Mouse (Mus musculus): ENCODE results near the gene Grik4.

Grik4 gene

GRCm38 (mm10) chr9:42672982-42673381 is 271.3 kb downstream of the Grik4 start:
- DNase-seq (ENCODE audit: low spot score in 2 of 2): no peak

GRCm38 (mm10) chr9:42670619-42671018 is 273.7 kb downstream of the Grik4 start:
- no peak for DNase-seq (ENCODE audit: low spot score in 2 of 2)

DNA sequence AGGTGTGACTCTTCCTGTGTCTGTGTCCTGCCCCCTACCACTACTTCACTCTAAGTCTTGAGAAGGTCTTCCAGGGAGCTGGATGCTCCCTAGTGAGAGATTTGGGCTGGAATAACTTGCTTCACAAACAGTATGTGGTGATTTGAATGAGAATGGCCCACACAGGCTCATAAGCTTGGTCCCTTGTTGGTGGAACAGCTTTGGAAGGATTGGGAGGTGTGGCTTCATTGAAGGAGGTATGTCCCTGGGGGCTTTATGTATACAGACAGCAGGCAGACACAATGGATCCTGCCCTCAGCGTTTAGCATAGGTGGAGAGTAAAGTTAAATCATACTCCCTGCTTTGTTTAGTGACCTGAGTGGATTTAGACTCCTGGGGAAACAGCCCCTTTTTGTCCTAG is 282.8 kb downstream of the Grik4 start:
- no peak for DNase-seq (ENCODE audit: low spot score in 2 of 2)

DNA sequence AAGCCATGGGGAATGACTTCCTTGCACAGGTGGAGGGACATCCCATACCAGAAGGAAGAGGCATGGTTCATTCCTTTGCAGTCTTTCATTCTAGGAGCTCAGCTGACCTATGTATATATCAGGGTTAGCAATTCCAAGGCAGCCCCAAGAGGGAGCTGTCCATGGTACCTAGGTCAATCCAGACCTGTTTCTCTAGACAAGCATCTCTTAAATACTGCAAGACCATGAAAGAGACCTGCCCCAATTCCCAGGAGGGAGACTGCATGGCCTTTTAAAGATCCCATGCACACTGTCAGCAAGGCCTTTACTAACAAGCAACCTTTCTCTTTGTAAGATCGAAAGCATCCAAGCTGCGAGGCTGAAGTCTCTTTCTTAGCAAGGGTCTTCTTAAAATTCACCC is 291.5 kb downstream of the Grik4 start:
- DNase-seq (ENCODE audit: low spot score in 2 of 2): peak in 1 of 2 experiments; percentile 16

GRCm38 (mm10) chr9:42652309-42652708 is 292.0 kb downstream of the Grik4 start:
- no peak for DNase-seq (ENCODE audit: low spot score in 2 of 2)

DNA sequence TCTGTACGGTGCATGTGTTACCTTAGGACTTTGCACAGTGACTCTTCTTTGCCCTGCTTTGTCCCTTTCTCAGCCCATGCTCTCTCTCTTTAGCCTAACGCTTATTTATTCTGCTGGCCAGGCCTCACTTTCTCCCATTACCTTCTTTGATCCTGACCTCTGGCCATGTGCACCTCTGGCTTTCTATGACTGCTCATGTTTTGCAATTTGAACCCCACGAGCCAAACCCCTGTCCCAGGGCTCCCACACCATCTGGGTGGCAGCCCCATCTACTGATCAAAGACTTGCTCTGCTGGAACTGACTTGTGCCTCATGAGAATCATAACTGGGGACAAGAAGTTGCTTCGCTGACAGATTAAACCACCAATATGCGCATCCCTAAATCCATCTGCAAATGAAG is 294.4 kb downstream of the Grik4 start:
- no peak for DNase-seq (ENCODE audit: low spot score in 2 of 2)

- no peak for DNase-seq (ENCODE audit: low spot score in 2 of 2)
Measured at GRCm38 (mm10) chr9:42648051-42648450, 296.2 kb downstream of the Grik4 start.

DNA sequence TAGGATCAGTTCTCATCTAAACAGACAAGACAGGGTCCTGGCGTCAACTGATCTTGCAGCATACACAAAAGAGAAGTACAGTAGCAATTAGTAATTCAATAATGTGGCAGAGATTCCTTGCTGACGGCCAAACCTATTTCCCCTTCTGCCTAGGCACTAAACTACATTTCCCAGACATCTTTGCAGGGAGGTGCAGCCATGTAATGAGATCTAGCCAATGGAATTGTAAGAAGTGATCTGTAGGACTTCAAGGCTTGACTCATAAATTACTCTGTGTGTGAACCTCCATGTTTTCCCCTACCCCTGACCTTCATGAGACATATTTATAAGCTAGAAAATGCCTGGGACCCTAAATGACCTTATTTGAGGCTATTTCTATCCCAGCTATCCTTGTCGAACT is 296.7 kb downstream of the Grik4 start:
- no peak for DNase-seq (ENCODE audit: low spot score in 2 of 2)

DNA sequence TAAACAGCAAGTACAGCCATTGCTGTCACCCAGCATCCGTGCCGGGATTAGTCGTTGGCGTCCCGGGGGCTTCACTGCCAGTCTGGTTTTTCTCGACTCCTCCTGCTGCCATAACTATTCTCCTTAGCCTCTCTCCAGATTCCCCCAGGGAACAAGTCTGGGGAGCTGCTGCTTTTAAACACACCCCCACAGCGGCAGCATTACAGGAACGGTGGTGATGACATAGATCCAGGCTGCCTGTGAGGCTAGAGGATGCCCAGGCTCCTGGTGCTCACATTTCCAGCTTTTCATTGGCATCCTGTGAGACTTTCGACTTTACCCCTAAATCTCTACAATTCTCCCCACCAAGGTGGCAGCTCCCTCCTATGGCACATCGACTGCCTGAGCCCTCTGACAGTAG is 297.5 kb downstream of the Grik4 start:
- no peak for DNase-seq (ENCODE audit: low spot score in 2 of 2)

DNA sequence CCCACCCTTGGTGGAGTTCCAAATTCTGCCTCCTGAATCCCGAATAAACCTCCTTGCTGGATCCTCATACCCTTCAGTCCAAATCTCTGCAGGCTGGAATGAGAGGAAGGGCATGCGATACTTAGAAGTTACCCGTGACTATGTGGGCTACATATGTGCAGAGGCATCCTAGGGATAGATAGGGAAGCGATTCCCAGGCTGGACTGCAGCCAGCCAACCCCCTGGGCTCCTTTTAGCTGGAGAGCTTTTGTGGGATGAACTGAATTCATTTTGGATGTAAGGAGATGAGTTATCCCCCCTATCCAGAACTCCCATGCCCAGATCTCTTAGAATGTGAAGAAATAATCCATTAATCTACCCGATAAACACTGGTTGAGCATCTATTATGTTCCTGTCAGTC is 299.1 kb downstream of the Grik4 start:
- no peak for DNase-seq (ENCODE audit: low spot score in 2 of 2)

DNA sequence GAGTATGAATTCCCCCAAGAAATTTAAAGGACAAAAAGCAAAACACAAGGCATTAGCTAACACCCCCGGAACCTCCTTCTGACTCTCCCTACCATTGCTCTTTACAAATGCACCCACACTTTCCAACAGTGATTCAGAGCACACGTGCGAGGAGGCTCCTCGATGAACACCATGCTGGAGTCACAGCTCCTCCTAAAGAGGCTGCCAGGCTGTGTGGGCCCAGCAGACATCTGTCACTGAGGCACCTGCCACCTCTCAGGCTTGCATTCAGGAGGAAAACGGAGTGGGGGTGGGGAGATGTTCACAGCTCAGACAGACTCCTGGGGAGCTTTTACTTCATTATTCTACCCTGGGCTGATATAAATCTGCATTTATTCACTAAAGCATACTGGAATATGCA is 301.5 kb downstream of the Grik4 start:
- no peak for DNase-seq (ENCODE audit: low spot score in 2 of 2)

DNA sequence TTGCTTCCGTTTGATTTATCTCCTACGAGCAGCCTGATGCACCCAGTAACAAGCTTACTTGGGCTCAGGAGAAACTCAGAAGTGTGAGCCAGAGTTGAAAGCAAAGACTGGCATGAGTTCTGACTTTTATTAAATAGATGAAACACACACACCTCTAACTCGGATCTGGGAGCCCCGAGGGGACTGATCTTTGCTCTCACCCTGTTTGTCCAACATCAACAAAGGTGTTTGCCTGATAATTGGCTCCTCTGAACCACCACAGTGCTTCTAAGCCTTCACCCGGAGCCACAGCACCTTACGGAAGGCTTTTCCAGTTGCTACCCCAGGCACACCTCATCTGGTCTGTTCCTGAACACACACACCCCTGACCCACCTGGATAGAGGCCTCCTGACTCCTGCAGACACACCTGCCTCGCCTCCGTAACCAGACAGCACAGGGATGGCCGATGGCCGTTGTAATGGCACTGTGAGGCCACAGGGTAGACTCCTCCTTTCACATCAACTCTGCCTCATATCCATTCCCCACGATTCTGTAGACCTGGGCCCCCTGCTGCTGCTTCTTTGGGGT is 302.7 kb downstream of the Grik4 start:
- DNase-seq (ENCODE audit: low spot score in 2 of 2): no peak

- DNase-seq (ENCODE audit: low spot score in 2 of 2): no peak
Measured at GRCm38 (mm10) chr9:42636446-42636845, 307.8 kb downstream of the Grik4 start.

DNA sequence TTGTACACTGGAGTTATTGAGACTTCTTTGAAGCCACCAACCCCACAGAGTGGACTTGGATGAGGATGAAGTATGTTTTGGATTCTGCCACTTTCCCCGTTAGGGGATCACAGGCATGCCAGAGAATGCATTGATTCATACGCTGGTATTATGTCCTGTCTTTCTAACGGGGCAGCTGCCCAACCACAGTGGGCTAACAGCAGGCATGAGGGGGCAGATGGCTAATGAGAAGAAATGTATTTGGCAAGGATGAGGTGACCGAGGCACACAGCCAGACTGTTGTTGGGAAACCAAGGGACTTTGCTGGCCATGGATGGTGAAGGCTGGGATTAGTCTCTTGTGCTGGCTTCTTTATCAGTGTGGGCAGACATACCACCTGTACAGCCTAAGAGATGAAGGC is 312.8 kb downstream of the Grik4 start:
- DNase-seq (ENCODE audit: low spot score in 2 of 2): no peak

- DNase-seq (ENCODE audit: low spot score in 2 of 2): no peak
Measured at GRCm38 (mm10) chr9:42627634-42628033, 316.7 kb downstream of the Grik4 start.

DNA sequence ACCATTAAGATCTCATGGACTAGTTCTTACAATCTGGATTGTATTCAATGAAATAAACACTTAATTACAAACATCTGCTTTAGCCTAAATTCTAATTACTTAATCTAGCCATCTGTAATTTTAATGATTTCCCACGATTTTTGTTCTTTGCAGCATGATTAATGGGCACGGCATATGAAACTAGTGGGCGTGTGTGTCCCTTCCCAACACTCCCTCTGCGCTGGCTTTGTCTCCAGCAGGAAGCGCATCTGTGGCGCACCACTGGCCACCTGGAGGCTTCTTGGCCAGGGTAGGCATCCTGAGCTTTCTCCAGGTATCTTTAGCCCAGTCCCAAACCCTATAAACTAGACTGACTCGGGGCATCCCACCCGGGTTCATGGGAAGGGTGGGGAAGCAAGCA is 317.1 kb downstream of the Grik4 start:
- DNase-seq (ENCODE audit: low spot score in 2 of 2): no peak

- DNase-seq (ENCODE audit: low spot score in 2 of 2): no peak
Measured at GRCm38 (mm10) chr9:42626226-42626775, 318.0 kb downstream of the Grik4 start.

DNA sequence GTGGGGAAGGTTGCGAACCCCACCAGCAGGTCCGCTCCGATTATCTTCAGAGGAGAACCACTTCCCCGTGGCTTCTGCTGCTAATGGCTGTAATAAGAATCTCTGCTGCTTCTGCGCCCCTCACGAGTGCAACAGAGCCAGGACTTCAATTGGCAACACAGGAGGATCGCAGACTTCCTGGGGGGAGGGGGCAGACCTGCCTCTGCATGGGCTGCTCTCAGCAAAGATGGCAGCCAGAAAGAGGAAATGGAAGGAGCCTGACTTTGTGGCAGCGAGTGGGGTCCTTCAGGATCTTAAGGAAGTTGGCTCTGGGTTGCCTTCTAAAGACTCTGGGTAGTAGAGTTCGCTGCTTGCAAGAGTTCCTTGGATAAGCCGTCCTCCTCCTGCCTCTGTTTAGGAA is 329.9 kb downstream of the Grik4 start:
- DNase-seq (ENCODE audit: low spot score in 2 of 2): no peak

GRCm38 (mm10) chr9:42613827-42614226 is 330.5 kb downstream of the Grik4 start:
- DNase-seq (ENCODE audit: low spot score in 2 of 2): no peak

DNA sequence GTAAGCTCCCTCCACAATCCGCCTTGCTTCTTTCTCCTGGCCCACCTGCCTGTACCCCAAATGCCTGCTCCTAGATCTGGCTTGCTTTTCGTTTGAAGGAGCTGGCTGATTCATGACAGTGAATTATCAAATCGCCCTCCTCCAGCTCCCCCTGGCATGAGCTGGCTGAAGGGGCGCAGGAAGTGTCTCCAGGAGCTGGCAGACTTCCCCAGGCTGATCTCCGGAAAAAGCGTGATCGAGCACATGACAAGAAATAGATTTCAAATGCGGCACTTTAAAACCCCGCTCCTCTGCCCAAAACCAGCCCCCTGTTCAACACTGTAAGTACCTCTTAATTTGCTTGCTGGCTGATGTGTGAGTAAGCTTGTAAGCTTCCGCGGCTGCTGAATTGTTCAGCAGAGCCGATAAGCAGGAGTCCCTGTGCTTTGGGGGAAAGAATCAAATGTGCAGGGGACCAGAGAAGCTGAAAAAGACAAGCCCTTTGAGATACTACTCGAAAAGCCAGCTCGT is 331.8 kb downstream of the Grik4 start:
- DNase-seq (ENCODE audit: low spot score in 2 of 2): no peak

DNA sequence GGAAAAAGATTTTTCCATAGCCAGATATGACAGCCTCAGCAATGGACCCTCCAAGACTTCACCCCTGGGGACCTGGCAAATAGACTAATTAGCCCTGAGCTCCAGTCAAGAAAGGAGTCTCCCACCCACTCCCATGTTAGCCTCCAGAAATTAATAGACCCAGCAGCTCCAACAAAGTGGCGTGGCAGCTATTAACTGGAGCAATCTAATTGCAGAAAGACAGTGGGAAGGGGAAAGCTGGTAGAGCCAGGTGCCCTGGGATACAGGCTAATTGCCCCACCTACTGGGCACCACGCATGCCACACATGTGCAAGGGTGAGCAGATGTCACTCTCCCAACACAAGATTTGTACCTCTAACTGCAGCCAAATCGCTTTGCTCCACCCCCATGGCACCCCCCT is 342.8 kb downstream of the Grik4 start:
- DNase-seq (ENCODE audit: low spot score in 2 of 2): no peak

GRCm38 (mm10) chr9:42597525-42597924 is 346.8 kb downstream of the Grik4 start:
- DNase-seq (ENCODE audit: low spot score in 2 of 2): no peak

DNA sequence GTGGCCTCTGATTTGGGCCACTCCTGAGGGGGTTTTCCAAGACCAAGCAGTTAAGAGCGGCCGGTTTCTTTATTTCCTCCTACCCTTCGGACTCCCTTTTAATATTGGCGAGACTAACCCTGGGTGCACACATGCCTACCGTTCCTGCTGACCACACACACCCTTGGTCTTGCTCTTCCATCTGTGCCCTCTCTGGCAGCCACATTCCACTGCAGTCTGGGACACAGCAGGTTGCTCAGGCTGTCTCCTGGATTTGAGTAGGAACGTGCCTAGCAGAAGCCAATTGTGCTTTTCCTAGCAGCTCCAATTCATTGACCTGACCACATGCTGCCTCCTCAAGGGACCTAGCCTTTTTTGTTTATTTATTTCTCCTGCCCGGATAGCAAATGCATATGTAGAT is 365.8 kb downstream of the Grik4 start:
- DNase-seq (ENCODE audit: low spot score in 2 of 2): no peak

DNA sequence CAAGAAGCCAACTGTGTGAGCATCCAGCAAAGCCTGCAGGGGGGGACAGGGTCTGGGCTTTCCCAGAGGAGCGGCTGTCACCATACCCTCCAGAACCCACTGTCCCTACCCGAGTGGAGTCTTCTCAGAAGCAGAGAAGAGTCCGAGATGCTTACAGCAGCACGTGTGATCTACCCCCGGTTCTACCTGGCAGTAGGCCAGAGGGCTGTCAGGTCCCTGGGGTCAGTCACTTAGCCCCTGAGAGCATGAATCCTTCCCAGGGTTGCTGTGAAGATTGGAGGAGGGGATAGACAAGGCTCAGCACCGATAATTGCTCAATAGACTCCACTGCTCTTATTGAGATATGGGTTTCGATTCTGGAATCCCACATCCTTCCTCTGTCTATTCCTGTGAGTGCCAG is 366.2 kb downstream of the Grik4 start:
- DNase-seq (ENCODE audit: low spot score in 2 of 2): no peak
